Mouse (Mus musculus) myocyte (in vitro differentiated cells): ENCODE measurements around the gene 9930021J03Rik. TPM values are rescaled to one million over a fixed set of nuclear protein-coding genes. Genes with fewer than 3 reads are reported as not detected.

ENCODE experiments used
- H3K27me3 ChIP-seq: one replicate; pipeline ENCODE4 v1.6.1; 2011; ENCODE audit not compliant: control insufficient read depth, insufficient read depth, insufficient read length
- H3K36me3 ChIP-seq: one replicate; pipeline ENCODE4 v1.6.1; 2011; ENCODE audit not compliant: control insufficient read depth, insufficient read depth
- H3K4me2 ChIP-seq: one replicate; pipeline ENCODE4 v1.6.1; 2011; ENCODE audit warnings: low read depth, control low read depth
- H3K4me3 ChIP-seq: one replicate; pipeline ENCODE4 v1.5.1; 2011; ENCODE audit warnings: mild to moderate bottlenecking, control low read depth, moderate library complexity
- H3K79me2 ChIP-seq: one replicate; pipeline ENCODE4 v1.6.1; 2011; ENCODE audit not compliant: control insufficient read depth, insufficient read depth
- H3ac ChIP-seq: one replicate; pipeline ENCODE4 v1.6.1; 2011; ENCODE audit not compliant: control insufficient read depth, insufficient read length
- CEBPB ChIP-seq: IDR thresholded peaks from 2 replicates; pipeline ENCODE4 v1.6.1; 2011; ENCODE audit warnings: mild to moderate bottlenecking, moderate library complexity; ENCODE audit not compliant: poor library complexity, insufficient read depth, severe bottlenecking
- E2F4 ChIP-seq: IDR thresholded peaks from one replicate; pipeline ENCODE4 v1.6.1; 2011; ENCODE audit warnings: mild to moderate bottlenecking, control low read depth, moderate library complexity; ENCODE audit not compliant: insufficient read depth
- MAX ChIP-seq: IDR thresholded peaks from one replicate; pipeline ENCODE4 v1.6.1; 2011; ENCODE audit warnings: low read depth, mild to moderate bottlenecking, control low read depth
- MYOD1 ChIP-seq, 3 experiments: IDR thresholded peaks; one replicate each; pipeline ENCODE4 v1.6.1; 2011; ENCODE audit warnings: control low read depth in 2 of 3, low read depth in 2 of 3, mild to moderate bottlenecking in 2 of 3, moderate library complexity in 1 of 3; ENCODE audit not compliant: insufficient read length in 2 of 3, control insufficient read depth in 1 of 3
- MYOG ChIP-seq, 3 experiments: IDR thresholded peaks; one replicate each; pipeline ENCODE4 v1.6.1; 2011; ENCODE audit warnings: control low read depth in 2 of 3, low read depth in 2 of 3, mild to moderate bottlenecking in 2 of 3; ENCODE audit not compliant: insufficient read length in 2 of 3, control insufficient read depth in 1 of 3, insufficient read depth in 1 of 3
- POLR2A ChIP-seq: IDR thresholded peaks from one replicate; pipeline ENCODE4 v1.6.1; 2011; ENCODE audit warnings: low read depth, mild to moderate bottlenecking, control low read depth, moderate library complexity; ENCODE audit not compliant: insufficient read length
- POLR2AphosphoS2 ChIP-seq: IDR thresholded peaks from one replicate; pipeline ENCODE4 v1.6.1; 2011; ENCODE audit warnings: low read depth, control low read depth; ENCODE audit not compliant: insufficient read length
- REST ChIP-seq: IDR thresholded peaks from one replicate; pipeline ENCODE4 v1.6.1; 2011; ENCODE audit warnings: mild to moderate bottlenecking, control low read depth, moderate library complexity; ENCODE audit not compliant: insufficient read depth, insufficient read length
- SRF ChIP-seq: IDR thresholded peaks from one replicate; pipeline ENCODE4 v1.6.1; 2011; ENCODE audit warnings: low read depth; ENCODE audit not compliant: control insufficient read depth, insufficient read length
- TCF12 ChIP-seq: IDR thresholded peaks from one replicate; pipeline ENCODE4 v1.6.1; 2011; ENCODE audit warnings: mild to moderate bottlenecking, control low read depth; ENCODE audit not compliant: poor library complexity, insufficient read depth, severe bottlenecking
- TCF3 ChIP-seq: IDR thresholded peaks from one replicate; pipeline ENCODE4 v1.6.1; 2011; ENCODE audit warnings: low read depth, control low read depth; ENCODE audit not compliant: insufficient read length
- USF1 ChIP-seq: IDR thresholded peaks from one replicate; pipeline ENCODE4 v1.6.1; 2011; ENCODE audit warnings: low read depth, mild to moderate bottlenecking, control low read depth, moderate library complexity
- polyA plus RNA-seq: library from polyadenylated mRNA; unstranded; fragments of >200 nt; fragmentation: generic; extraction: Trizol; gene quantifications from one replicate; pipeline ENCODE4 v1.2.1, GENCODE M21; 2012; ENCODE audit warnings: missing spikeins

Gene 9930021J03Rik
- polyA plus RNA-seq, result 3.1 TPM

- Histone ChIP-seq H3K36me3 (peaks cover 7% of the 10 kb centered on the region), H3K4me2 (peak within 1 kb of the TSS; percentile 95), H3K79me2 (peaks cover 38% of the 10 kb centered on the region), H3K27me3 (no peaks in the 10 kb centered on the region), H3K4me3 (peak within 1 kb of the TSS; percentile 53), H3ac (peak within 1 kb of the TSS; percentile 74)
- TF ChIP-seq TCF3, result no peak
- no peak for TF ChIP-seq MAX
- no peak for TF ChIP-seq USF1
- no peak for TF ChIP-seq REST
- no peak for TF ChIP-seq CEBPB
- TF ChIP-seq MYOG (IDR thresholded peaks at IDR 0.05; ENCODE audit: control insufficient read depth in 1 of 3, insufficient read depth in 1 of 3, insufficient read length in 2 of 3, low read depth in 2 of 3), result peak in 1 of 3 experiments; percentile 29
- TF ChIP-seq POLR2A, result peak; percentile 66
- peak; percentile 84 for TF ChIP-seq POLR2AphosphoS2
- TF ChIP-seq E2F4, result no peak
- TF ChIP-seq TCF12, result no peak
- no peak for TF ChIP-seq MYOD1 (IDR thresholded peaks at IDR 0.05; ENCODE audit: control insufficient read depth in 1 of 3, insufficient read length in 2 of 3, low read depth in 2 of 3)
- peak; percentile 87 for TF ChIP-seq SRF
Measured at GRCm38 (mm10) chr19:29805917-29806785, at the start of gene 9930021J03Rik. Gene 9930021J03Rik, minus strand, starts transcription at chr19:29805989.

- H3K4me3 ChIP-seq, result no peak overlapping the region
- no peaks in the 10 kb centered on the region for H3K36me3 ChIP-seq
- no peak overlapping the region for H3ac ChIP-seq
- no peaks in the 10 kb centered on the region for H3K79me2 ChIP-seq
- no peaks in the 10 kb centered on the region for H3K27me3 ChIP-seq
- no peak overlapping the region for H3K4me2 ChIP-seq
- no peak for TF ChIP-seq TCF3
- TF ChIP-seq MYOD1 (IDR thresholded peaks at IDR 0.05; ENCODE audit: control insufficient read depth in 1 of 3, insufficient read length in 2 of 3, low read depth in 2 of 3), result no peak
- TF ChIP-seq MYOG (IDR thresholded peaks at IDR 0.05; ENCODE audit: control insufficient read depth in 1 of 3, insufficient read depth in 1 of 3, insufficient read length in 2 of 3, low read depth in 2 of 3), result no peak
- no peak for TF ChIP-seq REST
- TF ChIP-seq SRF, result no peak
- TF ChIP-seq POLR2AphosphoS2, result no peak
- TF ChIP-seq E2F4, result no peak
- TF ChIP-seq MAX, result no peak
- no peak for TF ChIP-seq POLR2A
- no peak for TF ChIP-seq CEBPB
- TF ChIP-seq USF1, result no peak
- no peak for TF ChIP-seq TCF12
Measured at GRCm38 (mm10) chr19:29853711-29854110, 47.9 kb upstream of the 9930021J03Rik start.

DNA sequence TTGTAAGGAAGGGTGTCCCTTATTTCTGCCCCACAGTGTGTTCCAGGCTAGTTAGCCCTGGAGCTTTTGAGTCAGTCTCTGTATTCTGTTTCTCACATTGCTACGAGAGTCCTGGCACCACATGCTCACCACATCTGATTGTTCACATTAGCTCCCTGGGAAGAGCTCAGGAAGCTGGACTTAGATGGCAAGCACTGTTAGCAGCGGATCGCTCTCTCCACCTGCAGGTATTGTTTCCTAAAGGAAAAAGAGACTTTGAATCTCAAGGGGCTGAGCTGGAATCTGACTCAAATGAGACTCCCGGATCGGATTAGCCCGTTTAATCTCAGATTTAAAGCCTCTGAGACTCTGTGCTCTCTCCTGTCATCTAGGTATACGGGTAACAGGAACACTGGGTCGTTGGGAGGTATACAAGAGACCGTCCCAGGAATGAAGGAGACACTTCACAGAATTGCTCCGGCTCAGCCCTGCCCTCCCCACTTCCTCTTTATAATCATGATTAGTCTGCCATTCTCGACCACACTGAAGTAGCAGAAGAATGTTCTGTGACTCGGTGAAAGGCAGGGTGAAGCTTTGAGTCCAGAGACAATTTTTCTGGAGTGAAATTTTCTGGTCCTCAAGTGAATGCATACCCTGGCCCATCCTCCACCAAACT is 45.4 kb upstream of the 9930021J03Rik start:
- Histone ChIP-seq H3K4me2 (peak overlapping the region; percentile 81), H3K4me3 (no peak overlapping the region), H3ac (no peak overlapping the region), H3K27me3 (no peaks in the 10 kb centered on the region), H3K79me2 (no peaks in the 10 kb centered on the region), H3K36me3 (no peaks in the 10 kb centered on the region)
- TF ChIP-seq SRF (no peak), E2F4 (no peak), TCF12 (no peak), MYOG (IDR thresholded peaks at IDR 0.05; ENCODE audit: control insufficient read depth in 1 of 3, insufficient read depth in 1 of 3, insufficient read length in 2 of 3, low read depth in 2 of 3) (no peak), POLR2A (no peak), TCF3 (no peak), MAX (no peak), USF1 (no peak), REST (no peak), MYOD1 (IDR thresholded peaks at IDR 0.05; ENCODE audit: control insufficient read depth in 1 of 3, insufficient read length in 2 of 3, low read depth in 2 of 3) (no peak), POLR2AphosphoS2 (no peak), CEBPB (no peak)

DNA sequence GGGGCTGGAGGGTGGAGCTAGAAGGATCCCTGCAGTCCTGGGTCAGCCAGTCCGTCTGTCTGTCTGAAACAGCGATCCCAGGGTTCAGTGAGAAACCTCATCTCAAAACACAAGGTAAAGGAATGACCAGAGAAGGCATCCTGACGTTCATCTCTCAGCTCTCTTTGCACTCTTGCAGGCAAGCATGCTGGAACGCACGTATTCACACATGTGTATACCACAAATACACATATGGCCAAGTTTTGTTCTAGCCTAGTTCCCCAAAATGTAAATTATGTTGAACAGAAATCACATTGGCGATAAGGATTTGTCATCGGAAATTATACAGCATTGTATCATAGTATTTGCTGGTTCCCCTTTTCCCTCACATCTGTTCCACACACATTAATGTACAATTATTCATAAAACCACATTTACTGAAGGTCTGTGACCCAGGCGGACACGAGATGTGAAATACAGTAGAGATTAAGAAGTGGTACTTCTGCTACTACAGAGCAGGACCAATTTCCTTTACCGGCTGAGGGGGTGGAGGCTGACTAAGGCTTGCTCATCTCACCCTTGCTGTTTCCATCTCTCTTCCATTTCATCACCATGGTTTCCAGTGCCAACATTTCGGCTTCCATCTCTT is 44.2 kb upstream of the 9930021J03Rik start:
- Histone ChIP-seq H3K36me3 (no peaks in the 10 kb centered on the region), H3ac (no peak overlapping the region), H3K4me3 (no peak overlapping the region), H3K79me2 (no peaks in the 10 kb centered on the region), H3K27me3 (no peaks in the 10 kb centered on the region), H3K4me2 (peak overlapping the region; percentile 81)
- TF ChIP-seq CEBPB (no peak), MAX (no peak), POLR2A (no peak), TCF12 (no peak), USF1 (no peak), SRF (no peak), REST (no peak), POLR2AphosphoS2 (no peak), TCF3 (no peak), E2F4 (no peak)
